9 mouse cellular contexts compared by ENCODE assay signal in genomic region chr7:115666686-115667382, GRCm38 (mm10).
DNase-seq lines count a peak whose midpoint lies in the region; ATAC-seq lines count a peak whose summit lies in the region.
"Had no signal": no experiment of that assay in that cellular context is flagged by ENCODE, and none has a peak within 500 bp of the region (broad histone marks: within the 10 kb centered on the region; RNA-seq: fewer than 3 reads in every experiment).

No protein-coding gene starts in this region.

- DNase-seq in frontal cortex, postnatal 10 days (ENCODE audit: low spot score in 2 of 2) = no peak
- DNase-seq in retina, postnatal 1 day = peak; percentile 17
- no peak for DNase-seq in retina, embryonic 14.5 days (ENCODE audit: low spot score)
- DNase-seq in liver, embryonic 13.5 days = no peak
- peak; percentile 51 for DNase-seq in testis, postnatal 10 days (ENCODE audit: low spot score)
- no peak for DNase-seq in cerebellum, adult 11-12 months
- no peak for DNase-seq in urinary bladder, postnatal 25 days (ENCODE audit: low spot score)

- no peaks in the 10 kb centered on the region for H3K27me3 ChIP-seq in liver, embryonic 13.5 days

- H3K4me2 ChIP-seq in liver, embryonic 13.5 days = 0 out of 2 replicates have a peak overlapping the region, but pooled peaks have one; percentile 11

- H3K36me3 ChIP-seq in liver, embryonic 13.5 days = peaks cover 5% of the 10 kb centered on the region

- ATAC-seq in frontal cortex, adult (ENCODE audit: low TSS enrichment) = peak; percentile 70; the same call in 1 of the 2 replicates
- ATAC-seq in liver, embryonic 13.5 days (ENCODE audit: low read depth) = no peak

- no peak overlapping the region for H3K9ac ChIP-seq in liver, embryonic 13.5 days

- WGBS in liver, embryonic 13.5 days (ENCODE audit: insufficient replicate concordance) = 78% methylated on average over 18 of the region's 18 CpGs

- no peaks in the 10 kb centered on the region for H3K4me1 ChIP-seq in liver, embryonic 13.5 days (replicated peaks)

- no peaks in the 10 kb centered on the region for H3K9me3 ChIP-seq in liver, embryonic 13.5 days (replicated peaks)

- no peak overlapping the region for H3K27ac ChIP-seq in liver, embryonic 13.5 days

- no peak overlapping the region for H3K4me3 ChIP-seq in liver, embryonic 13.5 days (replicated peaks)
- H3K4me3 ChIP-seq: myocyte had no signal

Comparison
In these comparisons a context has a peak if more than half of its experiments do, and no peak if none do; other contexts are left out.
1. DNase-seq: peak in retina, postnatal 1 day (single experiment) and testis, postnatal 10 days (single experiment); none in frontal cortex, postnatal 10 days (0 of 2), retina, embryonic 14.5 days (single experiment), liver, embryonic 13.5 days (single experiment), cerebellum, adult 11-12 months (single experiment) and urinary bladder, postnatal 25 days (single experiment).